Mouse (Mus musculus) heart, adult 18-20 months (tissue): ENCODE measurements around the gene Usp3. TPM values are rescaled to one million over a fixed set of nuclear protein-coding genes. Genes with fewer than 3 reads are reported as not detected.

Experiments
- DNase-seq, 2 experiments: peaks; one replicate each; pipeline ENCODE4 v3.0.0; 2021 to 2022; ENCODE audit warnings: mixed read lengths in 1 of 2
- long read RNA-seq, 2 experiments: library from polyadenylated mRNA; stranded (forward); transcript quantifications; one replicate each; pipeline ENCODE4 v2.0.0; 2021
- total RNA-seq, 2 experiments: library from RNA; stranded (reverse); gene quantifications; 2 replicates each; pipeline ENCODE4 v1.2.3; 2021

Gene Usp3
- total RNA-seq, result 10 to 100 TPM; 14.4 to 19.6 TPM
- long read RNA-seq, experiment 1, full-length matches to known transcripts, result 5 of 11 reads
- long read RNA-seq, experiment 1, partial matches to known transcripts, result 1 of 11 reads
- long read RNA-seq, experiment 1, other reads (novel, unspliced or antisense), result 5 of 11 reads
- long read RNA-seq, experiment 2, full-length matches to known transcripts, result 3 of 5 reads
- long read RNA-seq, experiment 2, partial matches to known transcripts, result 0 of 5 reads
- long read RNA-seq, experiment 2, other reads (novel, unspliced or antisense), result 2 of 5 reads

GRCm38 (mm10) chr9:66592708-66593612 lies at the start of gene Usp3:
TSS of gene Usp3 (minus strand) at chr9:66593142.
- peak; percentile 96 to 99 for DNase-seq

- no peak for DNase-seq
Observed at GRCm38 (mm10) chr9:66640491-66640890, 47.5 kb upstream of the Usp3 start.

DNA sequence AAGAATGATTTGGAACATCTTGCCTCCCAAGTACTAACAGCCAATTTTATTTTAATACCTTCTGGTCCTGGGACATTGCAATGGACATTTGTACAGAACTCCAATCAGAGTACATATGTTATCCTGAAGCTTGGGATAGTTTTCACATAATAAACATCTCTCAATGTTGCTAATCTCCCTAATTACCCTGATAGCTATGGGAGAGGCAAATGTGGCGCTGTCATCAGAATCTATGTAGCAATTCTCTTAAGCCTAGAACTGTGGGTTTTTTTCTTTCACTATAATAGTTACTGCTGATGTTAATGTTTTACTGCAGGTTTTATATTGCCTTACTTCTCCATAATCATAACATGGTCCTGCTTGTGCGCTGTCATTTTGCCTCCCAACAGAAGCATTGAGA lies 46.7 kb upstream of the Usp3 start:
- DNase-seq, result no peak

DNA sequence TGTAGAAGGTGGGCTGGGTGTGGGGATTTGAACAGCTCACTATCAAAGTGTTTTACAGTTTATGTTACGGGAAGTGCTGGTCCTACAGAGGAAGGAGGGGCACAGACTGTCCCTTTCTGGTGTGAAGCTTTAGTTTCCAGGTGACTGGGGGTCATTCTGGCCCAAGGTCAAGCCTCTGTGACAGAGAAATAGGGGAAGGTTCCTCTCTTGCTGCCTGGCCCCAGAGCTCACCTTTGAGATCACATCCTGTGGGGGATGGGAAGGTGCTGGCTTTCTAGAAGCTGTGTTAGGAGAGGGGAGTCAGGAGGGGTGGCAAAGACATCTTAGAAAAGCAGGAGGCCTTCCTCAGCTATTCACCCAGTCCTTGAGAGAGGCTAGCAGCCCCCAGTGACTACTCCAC lies 39.5 kb upstream of the Usp3 start:
- no peak for DNase-seq

DNA sequence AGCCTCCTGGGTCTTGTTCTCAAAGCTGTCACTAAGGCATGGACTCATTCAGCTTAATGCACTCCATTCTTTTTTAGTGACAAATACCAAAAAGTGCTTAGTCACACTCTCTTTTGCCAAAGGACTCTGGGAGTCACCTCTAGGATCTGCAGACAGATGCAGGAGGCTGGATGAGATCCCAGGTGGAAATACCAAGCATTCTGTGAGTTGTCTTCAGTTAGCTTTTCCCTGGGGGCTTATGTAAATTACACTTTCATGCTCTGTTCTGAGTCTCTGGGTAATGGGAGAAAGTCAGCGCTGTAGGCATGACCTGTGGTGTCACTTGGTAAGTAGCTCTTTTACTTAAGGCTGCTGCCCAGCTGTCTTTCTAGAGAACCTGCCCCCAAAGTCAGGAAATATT lies 38.0 kb upstream of the Usp3 start:
- peak; percentile 45 to 60 for DNase-seq

- peak in 1 of 2 experiments; percentile 31 for DNase-seq
Observed at GRCm38 (mm10) chr9:66626661-66627060, 33.7 kb upstream of the Usp3 start.

- no peak for DNase-seq
Observed at GRCm38 (mm10) chr9:66625974-66626530, 33.1 kb upstream of the Usp3 start.

DNA sequence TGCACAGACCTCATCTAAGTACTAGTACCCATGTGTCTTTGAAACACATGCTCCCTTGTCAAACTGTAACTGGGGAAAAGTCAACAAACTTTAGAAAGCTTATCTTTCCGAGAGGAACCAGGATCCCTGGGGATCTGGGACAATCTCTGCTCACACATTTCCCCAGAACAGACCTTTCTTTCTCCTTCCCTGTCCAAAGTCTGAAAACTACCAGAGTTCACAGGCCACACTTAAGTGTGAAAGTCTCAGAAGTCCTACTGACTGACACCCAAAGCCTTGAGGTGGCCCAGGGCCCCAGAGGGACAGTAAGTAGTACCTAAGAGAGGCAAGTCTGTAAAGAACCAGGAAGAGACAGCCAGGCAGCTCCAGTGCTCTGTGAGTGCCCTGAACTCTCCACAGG lies 31.9 kb upstream of the Usp3 start:
- peak in 1 of 2 experiments; percentile 38 for DNase-seq

GRCm38 (mm10) chr9:66623627-66624026 lies 30.7 kb upstream of the Usp3 start:
- no peak for DNase-seq

GRCm38 (mm10) chr9:66620581-66620981 lies 27.6 kb upstream of the Usp3 start:
- peak; percentile 81 to 93 for DNase-seq

- DNase-seq, result no peak
Observed at GRCm38 (mm10) chr9:66620055-66620454, 27.1 kb upstream of the Usp3 start.

- DNase-seq, result no peak
Observed at GRCm38 (mm10) chr9:66617812-66618211, 24.9 kb upstream of the Usp3 start.

DNA sequence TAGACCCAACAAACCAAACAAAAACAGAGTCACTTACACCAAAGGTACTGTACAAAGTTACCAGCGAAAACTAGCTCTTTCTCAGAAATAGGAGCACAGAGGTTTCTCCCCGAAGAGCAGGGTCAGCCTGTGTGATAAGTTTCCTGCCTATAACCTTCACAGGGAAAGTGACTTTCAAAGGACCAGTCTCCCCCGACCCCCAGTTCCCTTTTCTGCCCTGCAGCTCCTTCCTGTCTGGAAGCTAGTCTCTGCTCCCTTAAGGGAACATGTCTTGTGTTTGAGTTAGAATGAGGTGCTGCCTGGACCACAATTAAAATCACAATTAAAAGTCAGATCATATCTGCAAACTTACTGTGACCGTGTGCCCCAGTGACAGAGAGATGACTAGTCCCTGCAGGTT lies 23.9 kb upstream of the Usp3 start:
- no peak for DNase-seq

DNA sequence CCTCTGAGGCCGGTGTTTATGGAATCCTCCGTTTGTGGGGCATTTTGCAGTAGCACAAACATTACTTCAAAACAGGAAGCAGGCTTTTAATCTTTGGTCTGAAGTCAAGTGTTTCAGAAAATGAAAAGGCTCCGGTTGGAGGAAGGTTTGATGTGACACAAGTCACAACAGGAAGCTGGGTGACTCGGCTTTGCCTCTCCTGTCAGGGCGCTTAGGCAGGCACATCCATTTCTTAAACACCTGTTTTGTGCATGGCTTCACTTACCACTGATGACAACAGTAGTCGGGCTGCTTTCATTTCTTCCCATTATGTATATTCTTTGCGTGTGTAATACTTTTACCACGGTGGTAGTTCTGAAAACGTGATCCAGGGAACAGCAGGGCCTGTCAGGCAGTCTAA lies 22.2 kb upstream of the Usp3 start:
- DNase-seq, result no peak

DNA sequence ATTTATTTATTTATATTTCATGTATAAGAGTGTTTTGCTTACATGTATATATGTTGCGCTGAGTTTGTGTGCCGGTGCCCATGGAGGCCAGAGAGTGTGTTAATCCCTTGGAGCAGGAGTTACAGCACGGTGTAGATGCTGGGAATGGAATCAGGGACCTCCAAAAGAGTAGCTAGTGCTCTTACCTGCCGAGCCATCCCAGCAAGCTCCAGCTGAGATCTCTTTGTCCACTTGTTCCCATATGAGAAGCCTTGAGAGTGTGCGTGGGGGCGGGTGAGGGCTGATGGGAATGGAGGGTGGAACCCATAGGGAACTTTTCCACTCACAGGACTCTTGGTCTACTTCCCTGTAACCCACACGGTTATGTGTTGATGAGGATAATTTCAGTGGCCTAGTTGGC lies 21.6 kb upstream of the Usp3 start:
- no peak for DNase-seq

DNA sequence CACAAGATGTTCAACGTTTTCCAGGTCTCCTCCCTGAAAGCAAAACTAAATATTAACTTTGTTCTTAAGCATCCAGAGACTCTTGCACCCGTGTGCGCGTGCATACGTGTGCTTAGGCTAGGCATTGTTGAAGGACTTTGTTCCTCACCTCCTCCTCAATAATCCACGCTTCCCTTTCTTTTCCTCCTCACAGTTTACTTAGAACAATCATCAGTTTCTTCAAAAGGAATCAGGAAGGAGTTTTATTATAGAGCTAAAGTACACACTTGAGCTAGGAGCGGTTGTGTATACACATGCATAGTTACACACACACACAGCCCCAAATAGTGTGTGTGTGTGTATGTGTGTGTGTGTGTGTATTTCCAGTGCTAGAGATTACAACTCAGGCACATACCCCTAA lies 20.7 kb upstream of the Usp3 start:
- DNase-seq, result no peak

DNA sequence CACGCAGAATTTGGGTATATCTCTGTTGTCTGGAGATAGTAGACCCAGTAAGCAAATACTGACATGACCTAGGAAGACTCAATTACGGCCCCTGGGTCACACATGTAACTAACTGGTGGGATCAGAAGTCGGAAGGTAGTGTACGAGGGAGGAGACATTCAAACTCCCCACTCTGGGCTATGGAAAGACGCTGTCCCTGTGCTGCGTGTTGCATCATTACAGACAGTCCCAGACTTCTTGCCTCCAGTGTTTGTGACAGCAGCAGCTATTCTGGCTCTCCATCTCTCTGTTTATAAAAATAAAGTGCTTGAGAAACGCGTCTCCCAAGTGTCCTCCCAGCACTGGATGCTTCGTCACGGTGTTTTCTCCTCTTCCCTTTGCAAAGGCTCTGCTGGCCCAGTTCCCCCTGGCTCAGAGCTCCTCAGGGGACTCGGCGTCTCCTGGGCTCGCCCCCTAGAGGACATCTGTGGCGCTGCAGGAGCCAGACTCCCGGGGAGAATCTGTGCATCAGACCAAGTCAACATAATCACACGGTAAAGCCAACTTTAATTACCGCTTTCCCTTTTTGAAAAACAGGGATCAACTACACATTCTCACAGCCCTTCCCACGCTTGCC lies 18.6 kb upstream of the Usp3 start:
- DNase-seq, result peak; percentile 94 to 96

DNA sequence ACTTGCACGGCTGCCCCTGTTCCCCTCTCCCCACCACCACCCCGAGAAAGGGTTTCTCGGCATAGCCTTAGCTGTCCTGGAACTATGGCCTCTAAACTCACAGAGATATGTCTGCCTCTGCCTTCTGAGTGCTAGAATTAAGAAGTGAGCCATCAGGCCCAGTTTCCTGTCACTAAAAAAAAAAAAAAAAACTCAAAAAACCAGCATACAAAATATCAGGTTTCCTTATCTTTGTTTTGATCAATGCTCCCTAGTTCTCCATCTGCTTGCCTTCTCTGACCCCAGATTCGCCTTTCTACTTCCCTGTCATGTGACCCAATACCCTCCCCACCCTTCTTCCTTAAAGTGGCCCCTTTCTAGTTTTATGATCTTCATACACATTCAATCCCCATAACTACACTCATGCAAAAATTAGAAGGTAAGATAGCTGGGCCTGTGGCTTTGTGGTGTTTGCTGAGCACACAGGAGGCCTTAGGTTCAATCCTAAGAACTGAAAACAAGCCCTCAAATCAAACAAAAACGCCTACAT lies 15.9 kb upstream of the Usp3 start:
- DNase-seq, result no peak

DNA sequence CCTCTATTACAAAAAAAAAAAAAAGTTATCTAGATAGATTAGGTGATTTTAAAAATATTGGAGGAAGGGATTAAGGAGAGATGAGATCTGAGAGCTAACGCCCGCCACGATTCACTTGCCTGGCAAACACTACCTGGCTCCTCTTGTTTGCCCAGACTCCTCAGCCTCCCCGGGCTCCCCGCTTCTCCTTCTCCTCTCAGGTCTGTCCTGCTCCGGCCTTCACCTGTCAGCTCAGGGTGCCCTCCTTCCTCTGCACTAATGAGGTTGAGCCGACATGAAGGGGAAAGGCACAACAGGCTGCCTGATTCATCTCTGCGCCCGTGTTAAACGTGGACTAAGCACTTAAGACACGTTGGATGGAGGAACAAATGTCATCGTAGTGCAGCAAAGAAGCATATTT lies 13.9 kb upstream of the Usp3 start:
- no peak for DNase-seq

- peak in 1 of 2 experiments; percentile 48 for DNase-seq
Observed at GRCm38 (mm10) chr9:66605876-66606750, 13.2 kb upstream of the Usp3 start.
